Mouse (Mus musculus) hindbrain, postnatal 0 days (tissue): ENCODE results near the gene Laptm5. TPM values are rescaled to one million over a fixed set of nuclear protein-coding genes. Genes with fewer than 3 reads are reported as not detected.

Experiments used
- ATAC-seq: fragments of 200-750 bp; cut with Nextera tagmentation; 2 replicates; pipeline ENCODE4 v1.8.0; 2017; ENCODE audit warnings: mild to moderate bottlenecking, moderate TSS enrichment, moderate library complexity
- DNase-seq: peaks from one replicate; pipeline ENCODE4 v3.0.0-alpha.2; 2015; ENCODE audit warnings: low spot score
- H3K27ac ChIP-seq: fragments of 300-500 bp; sonication (generic); 2 replicates; pipeline ENCODE4 v1.5.1; 2014; ENCODE audit warnings: mild to moderate bottlenecking
- H3K27me3 ChIP-seq: fragments of 300-500 bp; sonication (generic); 2 replicates; pipeline ENCODE4 v1.6.1; 2014; ENCODE audit warnings: low read length, mixed read lengths; ENCODE audit not compliant: insufficient read depth
- H3K36me3 ChIP-seq: fragments of 300-500 bp; sonication (generic); 2 replicates; pipeline ENCODE4 v1.6.1; 2014; ENCODE audit warnings: low read length, mixed read lengths; ENCODE audit not compliant: insufficient read depth
- H3K4me1 ChIP-seq: fragments of 300-500 bp; sonication (generic); 2 replicates; pipeline ENCODE4 v1.6.1; 2014; ENCODE audit warnings: antibody characterized with exemption, low read length, mixed read lengths; ENCODE audit not compliant: insufficient read depth
- H3K4me2 ChIP-seq: fragments of 300-500 bp; sonication (generic); 2 replicates; pipeline ENCODE4 v1.6.1; 2014; ENCODE audit warnings: low read depth, mild to moderate bottlenecking, low read length, moderate library complexity, mixed read lengths
- H3K4me3 ChIP-seq: fragments of 300-500 bp; sonication (generic); 2 replicates; pipeline ENCODE4 v1.5.1; 2014; ENCODE audit warnings: low read length
- H3K9ac ChIP-seq: fragments of 300-500 bp; sonication (generic); replicated peaks from 2 replicates; pipeline ENCODE4 v1.6.1; 2014; ENCODE audit warnings: mild to moderate bottlenecking, low read length, moderate library complexity, mixed read lengths
- H3K9me3 ChIP-seq: fragments of 300-500 bp; sonication (generic); 2 replicates; pipeline ENCODE4 v1.6.1; 2016; ENCODE audit warnings: low read length, mixed read lengths
- CTCF ChIP-seq: IDR thresholded peaks from 2 replicates; pipeline ENCODE4 v1.5.1; 2016; ENCODE audit warnings: antibody characterized with exemption, control low read depth, low read depth
- WGBS: fragments of 180-500 bp; shearing (Covaris S2); extraction: QIAGEN DNeasy Blood & Tissue Kit; methylation state at CpG from one replicate; pipeline ENCODE4 v1.1.7; 2014; 5-methylcytosine and 5-hydroxymethylcytosine counted together
- polyA plus RNA-seq: library from polyadenylated mRNA; unstranded; fragments of >200 nt; fragmentation: Nextera tagmentation; extraction: Ambion mirVana; gene quantifications from 2 replicates; pipeline ENCODE4 v1.2.1, GENCODE M21; 2015
- total RNA-seq: library from RNA; depleted of rRNA; stranded (reverse); fragments of >200 nt; gene quantifications from 2 replicates; pipeline ENCODE4 v1.2.3, GENCODE M21; 2014

Gene Laptm5
- total and polyA plus RNA-seq, 2 experiments from 2014 or later: 42.8 to 43.1 TPM

- Histone ChIP-seq H3K9ac (no peak overlapping the region), H3K27me3 (no peaks in the 10 kb centered on the region), H3K9me3 (no peaks in the 10 kb centered on the region), H3K36me3 (no peaks in the 10 kb centered on the region), H3K4me1 (no peaks in the 10 kb centered on the region), H3K4me3 (no peak overlapping the region), H3K4me2 (no peak overlapping the region), H3K27ac (no peak overlapping the region)
- TF ChIP-seq CTCF: no peak
- ATAC-seq (no peak), DNase-seq (no peak)
- 87% methylated on average over 6 of the region's 6 CpGs for WGBS
Measured at GRCm38 (mm10) chr4:130895701-130896100, 17.2 kb upstream of the Laptm5 start.

- DNase-seq: peak; percentile 72
- Histone ChIP-seq H3K9ac (no peak overlapping the region), H3K27ac (no peak overlapping the region), H3K36me3 (no peaks in the 10 kb centered on the region), H3K27me3 (no peaks in the 10 kb centered on the region), H3K4me2 (no peak overlapping the region), H3K4me1 (no peaks in the 10 kb centered on the region), H3K9me3 (no peaks in the 10 kb centered on the region), H3K4me3 (no peak overlapping the region)
- 71% methylated on average over 2 of the region's 2 CpGs for WGBS
- no peak for ATAC-seq
- peak; percentile 93 for TF ChIP-seq CTCF
Measured at GRCm38 (mm10) chr4:130896372-130896771, 16.6 kb upstream of the Laptm5 start.

- Histone ChIP-seq H3K4me3 (no peak overlapping the region), H3K9ac (no peak overlapping the region), H3K4me2 (no peak overlapping the region), H3K4me1 (no peaks in the 10 kb centered on the region), H3K9me3 (no peaks in the 10 kb centered on the region), H3K36me3 (no peaks in the 10 kb centered on the region), H3K27me3 (no peaks in the 10 kb centered on the region), H3K27ac (no peak overlapping the region)
- TF ChIP-seq CTCF: no peak
- DNase-seq: no peak
- WGBS: 49% methylated on average over 3 of the region's 3 CpGs
- ATAC-seq: no peak
Measured at GRCm38 (mm10) chr4:130899383-130899781, 13.5 kb upstream of the Laptm5 start.

DNA sequence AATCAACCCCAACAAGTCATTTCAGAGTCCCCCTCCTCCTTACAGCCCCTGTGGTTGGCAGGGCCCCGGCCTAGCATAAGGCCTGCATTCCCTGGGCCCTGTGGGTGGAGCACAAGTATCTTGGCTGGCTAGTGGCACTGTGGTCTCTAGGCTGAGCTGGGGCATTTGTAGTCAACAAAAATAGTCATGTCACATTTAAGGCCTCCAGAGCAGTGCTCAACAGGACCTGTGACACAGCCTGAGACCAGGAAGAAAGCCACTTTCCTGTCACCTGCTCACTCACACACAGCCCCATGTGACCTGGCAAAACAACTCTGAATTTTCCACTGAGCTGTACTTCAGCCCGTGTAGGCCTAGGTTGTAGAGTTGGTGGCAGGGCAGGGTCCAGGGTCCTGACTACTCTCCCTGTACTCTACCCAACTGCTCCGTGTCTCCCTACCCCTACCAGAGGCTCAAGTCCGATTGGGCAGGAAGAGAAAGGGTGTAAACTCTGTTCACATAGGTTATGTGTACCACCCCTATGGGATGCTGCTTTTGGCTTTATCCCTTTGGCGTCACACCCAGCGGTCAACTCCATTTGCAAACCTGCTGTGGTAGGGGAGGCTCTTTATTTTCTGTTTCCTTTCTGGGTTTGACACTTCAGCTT is 13.0 kb upstream of the Laptm5 start:
- no peak overlapping the region for H3K4me2 ChIP-seq
- no peak overlapping the region for H3K9ac ChIP-seq
- H3K4me3 ChIP-seq: no peak overlapping the region
- H3K36me3 ChIP-seq: no peaks in the 10 kb centered on the region
- H3K27ac ChIP-seq: no peak overlapping the region
- H3K4me1 ChIP-seq: no peaks in the 10 kb centered on the region
- no peaks in the 10 kb centered on the region for H3K27me3 ChIP-seq
- 79% methylated on average over 6 of the region's 6 CpGs for WGBS
- H3K9me3 ChIP-seq: no peaks in the 10 kb centered on the region
- ATAC-seq: 0 out of 2 replicates have a peak, but pooled peaks have one; percentile 30
- peak; percentile 33 for DNase-seq
- TF ChIP-seq CTCF: no peak

- Histone ChIP-seq H3K9ac (no peak overlapping the region), H3K4me3 (no peak overlapping the region), H3K27ac (no peak overlapping the region), H3K4me2 (no peak overlapping the region), H3K36me3 (no peaks in the 10 kb centered on the region), H3K27me3 (no peaks in the 10 kb centered on the region), H3K4me1 (no peaks in the 10 kb centered on the region), H3K9me3 (no peaks in the 10 kb centered on the region)
- TF ChIP-seq CTCF: no peak
- ATAC-seq (no peak), DNase-seq (peak; percentile 51)
- 62% methylated on average over 7 of the region's 7 CpGs for WGBS
Measured at GRCm38 (mm10) chr4:130900746-130901145, 12.2 kb upstream of the Laptm5 start.

GRCm38 (mm10) chr4:130902289-130902781 is 10.6 kb upstream of the Laptm5 start:
- Histone ChIP-seq H3K9me3 (no peaks in the 10 kb centered on the region), H3K4me2 (no peak overlapping the region), H3K36me3 (no peaks in the 10 kb centered on the region), H3K9ac (no peak overlapping the region), H3K4me1 (peaks cover 4% of the 10 kb centered on the region; the same call in 1 of the 2 replicates), H3K4me3 (no peak overlapping the region), H3K27ac (no peak overlapping the region), H3K27me3 (no peaks in the 10 kb centered on the region)
- ATAC-seq (no peak), DNase-seq (no peak)
- 63% methylated on average over 8 of the region's 8 CpGs for WGBS
- TF ChIP-seq CTCF: no peak

GRCm38 (mm10) chr4:130905025-130905424 is 7.9 kb upstream of the Laptm5 start:
- WGBS: 82% methylated on average over 7 of the region's 7 CpGs
- DNase-seq (no peak), ATAC-seq (no peak)
- no peak overlapping the region for H3K4me2 ChIP-seq
- no peak overlapping the region for H3K9ac ChIP-seq
- H3K4me1 ChIP-seq: peaks cover 4% of the 10 kb centered on the region; the same call in 1 of the 2 replicates
- no peak for TF ChIP-seq CTCF
- no peak overlapping the region for H3K27ac ChIP-seq
- H3K4me3 ChIP-seq: no peak overlapping the region
- H3K36me3 ChIP-seq: no peaks in the 10 kb centered on the region
- no peaks in the 10 kb centered on the region for H3K27me3 ChIP-seq
- no peaks in the 10 kb centered on the region for H3K9me3 ChIP-seq
